Mouse (Mus musculus) v-Abl transformed pro-B cells (cell line): ENCODE results near the gene Hint1.

Experiments used
- in situ Hi-C, 2 experiments: fragments of 400-800 bp; cut with MboI; formaldehyde crosslinking; loops; one replicate each; pipeline ENCODE4 v1.15.1; 2025; ENCODE audit not compliant: unreplicated experiment in 2 of 2

Hint1 gene

GRCm38 (mm10) chr11:54866119-54867048 is at the start of gene Hint1:
TSS of gene Hint1 (plus strand) at chr11:54866383.
- in situ Hi-C loops = no loop called here

- in situ Hi-C loops = no loop called here
Observed at GRCm38 (mm10) chr11:54817449-54817848, 48.7 kb upstream of the Hint1 start.

- in situ Hi-C loops = no loop called here
Observed at GRCm38 (mm10) chr11:54819489-54819888, 46.7 kb upstream of the Hint1 start.

- in situ Hi-C loops = no loop called here
Observed at GRCm38 (mm10) chr11:54823467-54823866, 42.7 kb upstream of the Hint1 start.

GRCm38 (mm10) chr11:54825774-54826173 is 40.4 kb upstream of the Hint1 start:
- in situ Hi-C loops = no loop called here

GRCm38 (mm10) chr11:54826819-54827218 is 39.4 kb upstream of the Hint1 start:
- in situ Hi-C loops = no loop called here

GRCm38 (mm10) chr11:54833833-54834232 is 32.4 kb upstream of the Hint1 start:
- in situ Hi-C loops = no loop called here

GRCm38 (mm10) chr11:54834596-54834995 is 31.6 kb upstream of the Hint1 start:
- in situ Hi-C loops = no loop called here

GRCm38 (mm10) chr11:54836106-54836505 is 30.1 kb upstream of the Hint1 start:
- in situ Hi-C loops = no loop called here

GRCm38 (mm10) chr11:54839696-54840095 is 26.5 kb upstream of the Hint1 start:
- in situ Hi-C loops = no loop called here

- in situ Hi-C loops = no loop called here
Observed at GRCm38 (mm10) chr11:54840891-54841290, 25.3 kb upstream of the Hint1 start.

- in situ Hi-C loops = no loop called here
Observed at GRCm38 (mm10) chr11:54844424-54844823, 21.8 kb upstream of the Hint1 start.

- in situ Hi-C loops = no loop called here
Observed at GRCm38 (mm10) chr11:54844959-54845358, 21.2 kb upstream of the Hint1 start.

- in situ Hi-C loops = no loop called here
Observed at GRCm38 (mm10) chr11:54845470-54846442, 20.4 kb upstream of the Hint1 start.

GRCm38 (mm10) chr11:54849961-54850758 is 16.0 kb upstream of the Hint1 start:
- in situ Hi-C loops = no loop called here

- in situ Hi-C loops = no loop called here
Observed at GRCm38 (mm10) chr11:54851656-54852055, 14.5 kb upstream of the Hint1 start.

- in situ Hi-C loops = loop anchor here in 1 of 2 experiments (5.0 kb wide), 1 partner anchor 72 kb away; the partner anchor contains the start of gene Cdc42se2
Observed at GRCm38 (mm10) chr11:54858880-54859279, 7.3 kb upstream of the Hint1 start.

GRCm38 (mm10) chr11:54859322-54860165 is 6.6 kb upstream of the Hint1 start:
- in situ Hi-C loops = loop anchor here (5.0 kb wide), 6 partner anchors 72 to 552 kb away; partner anchors contain the start of genes Cdc42se2 (in 2 of the 2) and Rapgef6 (in 1 of the 2)
